Comparison of ENCODE assay signal across 19 mouse cellular contexts in the genomic region with DNA sequence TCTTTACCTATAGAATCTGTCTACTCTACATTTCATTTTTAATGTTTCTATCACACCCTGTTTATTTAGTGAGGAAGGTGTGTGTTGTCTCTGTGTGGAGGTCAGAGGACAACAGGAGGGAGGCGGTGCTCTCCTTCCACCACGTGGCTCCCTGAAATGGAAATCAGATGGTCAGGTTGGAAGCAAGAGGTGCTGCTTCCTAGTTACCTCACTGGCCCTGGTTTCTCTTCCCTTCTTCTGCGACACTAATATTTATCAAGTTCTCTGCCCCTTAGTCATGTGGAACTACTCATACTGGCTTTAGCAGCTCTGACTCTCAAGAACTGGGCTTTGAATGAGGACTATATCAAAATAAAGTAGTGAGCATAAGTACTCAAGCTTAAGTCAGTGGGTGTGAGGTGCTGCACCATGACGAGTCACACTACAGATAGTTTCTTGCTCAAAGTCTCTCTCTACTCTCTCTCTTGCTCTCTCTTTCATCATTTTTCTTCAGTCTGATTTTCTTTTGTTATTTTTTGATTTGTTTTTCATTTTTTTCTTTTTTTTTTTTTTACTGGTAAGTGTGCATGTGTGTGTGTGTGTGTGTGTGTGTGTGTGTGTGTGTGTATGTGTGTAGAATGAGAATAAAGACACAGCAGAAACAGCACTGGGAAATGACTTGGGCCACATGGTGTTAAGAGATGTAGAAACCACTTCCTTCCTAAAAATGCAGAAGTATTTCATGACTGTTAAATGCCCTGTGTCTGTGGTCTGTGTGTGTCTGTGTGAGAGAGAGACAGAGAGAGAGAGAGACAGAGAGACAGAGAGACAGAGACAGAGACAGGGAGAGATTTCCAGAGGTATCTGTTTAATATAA.
DNase-seq lines count a peak whose midpoint lies in the region; ATAC-seq and TF ChIP-seq lines count a peak whose summit lies in the region.
"Had no signal": no experiment of that assay in that cellular context is flagged by ENCODE, and none has a peak within 500 bp of the region (broad histone marks: within the 10 kb centered on the region; RNA-seq: fewer than 3 reads in every experiment).

No protein-coding gene starts in this region.

- H3K4me3 ChIP-seq in spleen, adult 2 months (ENCODE audit: extremely low read depth, insufficient read depth, insufficient read length) = no peak overlapping the region
- H3K4me3 ChIP-seq in bone marrow, adult 2 months (replicated peaks; ENCODE audit: control insufficient read depth, low read depth, low read length) = no peak overlapping the region
- no peak overlapping the region for H3K4me3 ChIP-seq in liver, postnatal 0 days (ENCODE audit: low read depth, low read length)
- H3K4me3 ChIP-seq in kidney, embryonic 14.5 days (ENCODE audit: low read length) = no peak overlapping the region
- H3K4me3 ChIP-seq: embryonic facial prominence, embryonic 12.5 days; heart, embryonic 15.5 days; hindbrain, embryonic 13.5 days; intestine, embryonic 15.5 days; layer of hippocampus, adult 2 months; midbrain, embryonic 10.5 days had no signal

- 17% methylated on average over 4 of the region's 4 CpGs for WGBS in spleen, adult 2 months
- WGBS in bone marrow, adult 2 months = 15% methylated on average over 4 of the region's 4 CpGs
- WGBS in liver, postnatal 0 days (ENCODE audit: insufficient replicate concordance) = 35% methylated on average over 4 of the region's 4 CpGs
- WGBS in kidney, embryonic 14.5 days = 69% methylated on average over 4 of the region's 4 CpGs

- H3K9ac ChIP-seq in liver, postnatal 0 days (replicated peaks) = no peak overlapping the region
- H3K9ac ChIP-seq in kidney, embryonic 14.5 days (ENCODE audit: low read depth, low read length) = no peak overlapping the region
- H3K9ac ChIP-seq: embryonic facial prominence, embryonic 12.5 days; heart, embryonic 15.5 days; hindbrain, embryonic 13.5 days; intestine, embryonic 15.5 days; lung, embryonic 14.5 days had no signal

- no peaks in the 10 kb centered on the region for H3K27me3 ChIP-seq in spleen, adult 2 months (ENCODE audit: control insufficient read depth, insufficient read depth, low read length)
- H3K27me3 ChIP-seq in liver, postnatal 0 days (ENCODE audit: insufficient read depth, low read length) = no peaks in the 10 kb centered on the region
- no peaks in the 10 kb centered on the region for H3K27me3 ChIP-seq in kidney, embryonic 14.5 days (ENCODE audit: control insufficient read depth, insufficient read depth, low read length)
- H3K27me3 ChIP-seq: embryonic facial prominence, embryonic 12.5 days; heart, embryonic 15.5 days; hindbrain, embryonic 13.5 days; intestine, embryonic 15.5 days had no signal

- H3K4me1 ChIP-seq in spleen, adult 2 months (ENCODE audit: control insufficient read depth, insufficient read depth, insufficient read length) = peaks cover 4% of the 10 kb centered on the region
- H3K4me1 ChIP-seq in bone marrow, adult 2 months (ENCODE audit: control insufficient read depth, insufficient read depth, low read length) = peaks cover 4% of the 10 kb centered on the region
- peaks cover 4% of the 10 kb centered on the region; the same call in 1 of the 2 replicates for H3K4me1 ChIP-seq in liver, postnatal 0 days (ENCODE audit: insufficient read depth)
- no peaks in the 10 kb centered on the region for H3K4me1 ChIP-seq in kidney, embryonic 14.5 days (ENCODE audit: control insufficient read depth, insufficient read depth, low read length)
- H3K4me1 ChIP-seq: embryonic facial prominence, embryonic 12.5 days; heart, embryonic 15.5 days; hindbrain, embryonic 13.5 days; intestine, embryonic 15.5 days; midbrain, embryonic 10.5 days had no signal

- peak; percentile 74 for ATAC-seq in liver, postnatal 0 days
- peak; percentile 92 for ATAC-seq in neutrophil, adult 5-6 weeks (ENCODE audit: extremely low read depth, insufficient number of reproducible peaks, low FRiP score, poor library complexity, severe bottlenecking)
- no peak for ATAC-seq in kidney, embryonic 14.5 days (ENCODE audit: low FRiP score, low TSS enrichment)
- ATAC-seq: forebrain, embryonic 16.5 days; intestine, embryonic 15.5 days had no signal

- no peak for TF ChIP-seq POLR2A in spleen, adult 2 months (IDR thresholded peaks at IDR 0.05; ENCODE audit: low read depth, low read length)
- TF ChIP-seq POLR2A in bone marrow, adult 2 months (IDR thresholded peaks at IDR 0.05; ENCODE audit: borderline replicate concordance, control insufficient read depth, low read depth, low read length) = no peak

- H3K4me2 ChIP-seq in liver, postnatal 0 days (ENCODE audit: low read depth, low read length) = no peak overlapping the region
- H3K4me2 ChIP-seq in kidney, embryonic 14.5 days (replicated peaks; ENCODE audit: low read depth, low read length) = no peak overlapping the region
- H3K4me2 ChIP-seq: embryonic facial prominence, embryonic 12.5 days; heart, embryonic 15.5 days; hindbrain, embryonic 13.5 days; intestine, embryonic 15.5 days; lung, embryonic 14.5 days had no signal

- H3K36me3 ChIP-seq in spleen, adult 2 months (ENCODE audit: control insufficient read depth, insufficient read depth, low read length) = no peaks in the 10 kb centered on the region
- H3K36me3 ChIP-seq in liver, postnatal 0 days (replicated peaks; ENCODE audit: insufficient read depth, low read length) = no peaks in the 10 kb centered on the region
- no peaks in the 10 kb centered on the region for H3K36me3 ChIP-seq in kidney, embryonic 14.5 days (ENCODE audit: control insufficient read depth, insufficient read depth, low read length)
- H3K36me3 ChIP-seq: embryonic facial prominence, embryonic 12.5 days; heart, embryonic 15.5 days; hindbrain, embryonic 13.5 days; intestine, embryonic 15.5 days; midbrain, embryonic 10.5 days had no signal

- DNase-seq in spleen, adult 2 months (ENCODE audit: low read depth in 1 of 2, low spot score in 2 of 2) = peak; percentile 20 to 37
- no peak for DNase-seq in spleen, adult 18-20 months
- no peak for DNase-seq in liver, postnatal 0 days
- DNase-seq in layer of hippocampus, adult 9-11 months = no peak
- DNase-seq: adrenal gland, adult 2 months; cerebellum, adult 11-12 months; kidney, postnatal 10 days; lung, embryonic 14.5 days; retina, postnatal 1 day had no signal

- TF ChIP-seq EP300 in liver, postnatal 0 days (IDR thresholded peaks at IDR 0.05; ENCODE audit: low read depth) = no peak

- no peak for TF ChIP-seq CTCF in spleen, adult 2 months (IDR thresholded peaks at IDR 0.05; ENCODE audit: extremely low read depth, insufficient read depth, insufficient read length, insufficient replicate concordance)
- no peak for TF ChIP-seq CTCF in bone marrow, adult 2 months (IDR thresholded peaks at IDR 0.05; ENCODE audit: control insufficient read depth, insufficient read depth, low read length)
- TF ChIP-seq CTCF in liver, postnatal 0 days (IDR thresholded peaks at IDR 0.05; ENCODE audit: low read depth) = no peak

- peak overlapping the region; percentile 15; the same call in 1 of the 2 replicates for H3K27ac ChIP-seq in spleen, adult 2 months (ENCODE audit: insufficient read depth, low read length)
- peak overlapping the region; percentile 64 for H3K27ac ChIP-seq in bone marrow, adult 2 months (ENCODE audit: control insufficient read depth, insufficient read depth, low read depth, low read length, poor library complexity)
- no peak overlapping the region for H3K27ac ChIP-seq in liver, postnatal 0 days (ENCODE audit: low read depth)
- H3K27ac ChIP-seq in kidney, embryonic 14.5 days (ENCODE audit: low read depth, low read length) = no peak overlapping the region
- H3K27ac ChIP-seq: embryonic facial prominence, embryonic 12.5 days; heart, embryonic 15.5 days; hindbrain, embryonic 13.5 days; intestine, embryonic 15.5 days; layer of hippocampus, adult 2 months; midbrain, embryonic 10.5 days had no signal

- no peaks in the 10 kb centered on the region for H3K9me3 ChIP-seq in liver, postnatal 0 days (ENCODE audit: low read length)
- H3K9me3 ChIP-seq in kidney, embryonic 14.5 days (ENCODE audit: control insufficient read depth, low read length) = no peaks in the 10 kb centered on the region
- H3K9me3 ChIP-seq: embryonic facial prominence, embryonic 12.5 days; heart, embryonic 15.5 days; hindbrain, embryonic 13.5 days; intestine, embryonic 15.5 days; midbrain, embryonic 10.5 days had no signal

Comparison
In these comparisons a context has a peak if more than half of its experiments do, and no peak if none do; other contexts are left out.
1. DNase-seq: peak in spleen, adult 2 months (2 of 2); none in spleen, adult 18-20 months (0 of 2), liver, postnatal 0 days (single experiment) and layer of hippocampus, adult 9-11 months (single experiment).
2. H3K27ac ChIP-seq: peak in spleen, adult 2 months (single experiment) and bone marrow, adult 2 months (single experiment); none in liver, postnatal 0 days (single experiment) and kidney, embryonic 14.5 days (single experiment).